Mouse (Mus musculus): ENCODE measurements around the gene Peak1. TPM values are rescaled to one million over a fixed set of nuclear protein-coding genes. Genes with fewer than 3 reads are reported as not detected.

Gene Peak1
- total RNA-seq, 2 experiments from 2014 or later = 10.8 to 18.2 TPM

- Histone ChIP-seq H3K4me3 (no peak overlapping the region), H3K27ac (peak overlapping the region; percentile 24; the same call in 1 of the 2 replicates)
- intact Hi-C loops (cut with DNase I) = no loop called here
- no peak for TF ChIP-seq CTCF (IDR thresholded peaks at IDR 0.05)
- no peak for DNase-seq
Observed at GRCm38 (mm10) chr9:56404619-56405018, 13.2 kb downstream of the Peak1 start.

DNA sequence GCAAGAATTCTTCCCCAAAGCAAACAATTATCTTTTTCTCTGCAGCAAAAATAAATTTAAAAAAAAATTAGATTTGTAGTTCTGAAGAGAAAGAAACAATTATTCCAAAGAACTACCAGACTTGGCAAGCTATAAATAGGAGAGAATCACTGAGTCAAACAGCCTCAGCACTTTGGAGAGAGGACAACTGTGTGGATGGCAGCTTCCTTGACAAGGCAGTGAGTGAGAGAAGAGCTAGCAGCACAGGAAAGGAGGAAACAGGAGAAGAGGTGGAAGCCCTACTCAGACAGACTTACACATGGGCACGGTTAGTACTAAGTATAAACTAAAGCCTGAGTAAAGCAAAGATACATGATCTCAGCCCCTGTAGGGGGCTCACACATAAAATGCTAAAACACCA is 21.6 kb downstream of the Peak1 start:
- Histone ChIP-seq H3K27ac (peak overlapping the region; percentile 28; the same call in 1 of the 2 replicates), H3K4me3 (no peak overlapping the region)
- no peak for DNase-seq
- TF ChIP-seq CTCF (IDR thresholded peaks at IDR 0.05) = no peak
- intact Hi-C loops (cut with DNase I) = no loop called here

DNA sequence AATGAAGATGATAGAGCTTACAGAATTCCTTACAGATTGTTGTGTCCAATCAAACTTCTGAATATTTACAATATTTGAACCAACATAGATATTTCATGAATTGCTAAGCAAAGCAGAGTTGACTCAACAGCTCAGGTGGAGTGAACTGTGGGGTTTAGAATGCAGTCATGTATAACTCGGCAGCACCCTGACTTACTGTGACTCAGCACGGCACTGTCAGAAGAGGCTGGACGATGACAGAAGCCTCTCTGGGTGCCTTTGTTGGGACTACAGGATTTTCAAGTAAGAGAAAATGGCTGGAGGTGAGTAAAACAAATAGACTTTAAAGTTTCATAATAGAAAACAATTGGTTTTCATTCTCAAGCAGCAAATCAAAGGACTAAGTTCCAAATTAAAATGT is 25.0 kb downstream of the Peak1 start:
- no peak overlapping the region for H3K27ac ChIP-seq
- H3K4me3 ChIP-seq = no peak overlapping the region
- intact Hi-C loops (cut with DNase I) = no loop called here
- no peak for DNase-seq
- TF ChIP-seq CTCF (IDR thresholded peaks at IDR 0.05) = no peak

- Histone ChIP-seq H3K4me3 (no peak overlapping the region), H3K27ac (no peak overlapping the region)
- no peak for TF ChIP-seq CTCF (IDR thresholded peaks at IDR 0.05)
- no peak for DNase-seq
- intact Hi-C loops (cut with DNase I) = no loop called here
Observed at GRCm38 (mm10) chr9:56382786-56383185, 35.1 kb downstream of the Peak1 start.

DNA sequence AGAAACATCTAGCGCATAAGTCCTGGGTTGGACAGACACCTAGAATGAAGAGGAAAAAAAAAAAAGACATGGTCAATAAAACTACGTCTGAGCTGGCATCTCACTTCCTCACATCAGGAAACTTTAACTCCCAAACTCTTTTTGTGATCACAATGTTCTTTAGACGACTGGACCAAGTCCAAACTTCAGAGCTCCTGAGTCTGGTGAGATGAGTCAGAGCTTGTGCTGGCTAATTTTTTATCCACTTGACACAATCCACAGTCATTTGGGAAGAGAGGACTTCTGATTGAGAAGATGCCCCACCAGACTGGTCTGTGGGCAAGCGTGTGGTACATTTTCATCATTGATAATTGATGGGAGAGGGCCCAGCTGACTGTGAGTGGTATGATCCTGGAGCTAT is 43.5 kb downstream of the Peak1 start:
- no peak for TF ChIP-seq CTCF (IDR thresholded peaks at IDR 0.05)
- Histone ChIP-seq H3K4me3 (no peak overlapping the region), H3K27ac (no peak overlapping the region)
- intact Hi-C loops (cut with DNase I) = no loop called here
- DNase-seq = no peak

GRCm38 (mm10) chr9:56370710-56371109 is 47.2 kb downstream of the Peak1 start:
- Histone ChIP-seq H3K27ac (no peak overlapping the region), H3K4me3 (no peak overlapping the region)
- DNase-seq = no peak
- intact Hi-C loops (cut with DNase I) = no loop called here
- TF ChIP-seq CTCF (IDR thresholded peaks at IDR 0.05) = no peak

DNA sequence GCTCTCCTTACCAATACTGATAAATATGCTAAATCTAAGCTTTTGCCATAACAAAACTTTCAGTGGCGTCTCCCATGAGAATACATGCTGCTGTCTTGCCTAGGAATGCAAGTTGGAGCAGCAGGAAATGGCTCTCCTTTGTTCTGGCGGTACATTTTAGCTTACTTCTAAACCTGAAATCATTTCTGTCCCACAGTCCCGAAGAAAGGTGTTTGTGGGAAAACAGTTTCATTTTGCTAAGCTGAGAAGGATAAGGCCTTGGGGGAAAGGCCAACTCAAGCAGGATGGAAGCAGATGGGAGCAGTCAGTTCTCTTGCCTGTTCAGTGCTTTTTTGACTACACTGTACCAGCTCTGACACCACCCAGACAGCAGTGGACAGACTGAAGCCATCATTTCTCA is 49.1 kb downstream of the Peak1 start:
- peak overlapping the region; percentile 11; the same call in 1 of the 2 replicates for H3K4me3 ChIP-seq
- intact Hi-C loops (cut with DNase I) = no loop called here
- TF ChIP-seq CTCF (IDR thresholded peaks at IDR 0.05) = no peak
- no peak for DNase-seq
- peak overlapping the region; percentile 46; the same call in 1 of the 2 replicates for H3K27ac ChIP-seq

- no peak for TF ChIP-seq CTCF (IDR thresholded peaks at IDR 0.05)
- H3K4me3 ChIP-seq = no peak overlapping the region
- H3K27ac ChIP-seq = no peak overlapping the region
- DNase-seq = no peak
- intact Hi-C loops (cut with DNase I) = no loop called here
Observed at GRCm38 (mm10) chr9:56363306-56363705, 54.6 kb downstream of the Peak1 start.

- TF ChIP-seq CTCF (IDR thresholded peaks at IDR 0.05) = no peak
- no peak for DNase-seq
Observed at GRCm38 (mm10) chr9:56359261-56359660, 58.6 kb downstream of the Peak1 start.

GRCm38 (mm10) chr9:56355186-56355585 is 62.7 kb downstream of the Peak1 start:
- no peak overlapping the region for H3K4me3 ChIP-seq
- no peak for TF ChIP-seq CTCF (IDR thresholded peaks at IDR 0.05)
- no peak overlapping the region for H3K27ac ChIP-seq
- no peak for DNase-seq
- intact Hi-C loops (cut with DNase I) = no loop called here

More at GRCm38 (mm10) chr9:56359261-56359660, 58.6 kb downstream of the Peak1 start:
- intact Hi-C loops (cut with DNase I) = no loop called here
- Histone ChIP-seq H3K27ac (no peak overlapping the region), H3K4me3 (no peak overlapping the region)

DNA sequence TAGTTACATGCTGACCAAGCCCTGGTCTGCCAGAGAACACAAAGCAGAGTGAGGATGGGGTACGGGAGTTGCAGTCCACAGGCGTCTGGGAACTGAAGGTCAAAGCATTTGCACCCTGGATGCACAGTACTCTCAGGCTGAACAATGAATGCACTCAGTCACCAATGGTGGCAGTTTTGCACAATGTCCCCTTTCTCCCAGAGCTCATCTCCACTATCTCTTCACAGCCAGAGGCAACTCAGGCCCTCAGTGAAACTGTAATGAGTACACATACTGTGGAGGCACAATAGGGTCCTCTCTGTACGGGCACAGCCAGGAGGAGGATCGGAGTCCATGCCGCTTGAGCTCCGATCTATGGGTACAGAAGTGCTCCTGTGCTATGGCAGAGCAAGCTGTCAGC is 71.5 kb downstream of the Peak1 start:
- no peak for TF ChIP-seq CTCF (IDR thresholded peaks at IDR 0.05)
- H3K4me3 ChIP-seq = no peak overlapping the region
- DNase-seq = no peak
- intact Hi-C loops (cut with DNase I) = no loop called here
- no peak overlapping the region for H3K27ac ChIP-seq

GRCm38 (mm10) chr9:56339426-56340195 is 78.3 kb downstream of the Peak1 start:
- H3K27ac ChIP-seq = no peak overlapping the region
- intact Hi-C loops (cut with DNase I) = no loop called here
- TF ChIP-seq CTCF (IDR thresholded peaks at IDR 0.05) = no peak

GRCm38 (mm10) chr9:56334363-56334762 is 83.5 kb downstream of the Peak1 start:
- Histone ChIP-seq H3K27ac (no peak overlapping the region), H3K4me3 (no peak overlapping the region)
- no peak for DNase-seq
- TF ChIP-seq CTCF (IDR thresholded peaks at IDR 0.05) = no peak
- intact Hi-C loops (cut with DNase I) = no loop called here

More at GRCm38 (mm10) chr9:56339426-56340195, 78.3 kb downstream of the Peak1 start:
- H3K4me3 ChIP-seq = no peak overlapping the region
- no peak for DNase-seq

- intact Hi-C loops (cut with DNase I) = no loop called here
- no peak for DNase-seq
- Histone ChIP-seq H3K4me3 (no peak overlapping the region), H3K27ac (no peak overlapping the region)
- TF ChIP-seq CTCF (IDR thresholded peaks at IDR 0.05) = no peak
Observed at GRCm38 (mm10) chr9:56332774-56333173, 85.1 kb downstream of the Peak1 start.
